Mouse (Mus musculus) ES-E14 (cell line): Measurements from ENCODE around the gene Gm9747.

ENCODE experiments used
- HCFC1 ChIP-seq: IDR thresholded peaks from 2 replicates; pipeline ENCODE4 v1.6.1; 2012; ENCODE audit warnings: low read length, inconsistent platforms, borderline replicate concordance; ENCODE audit not compliant: insufficient read depth
- ZC3H11A ChIP-seq: IDR thresholded peaks from 2 replicates; pipeline ENCODE4 v1.6.1; 2012; ENCODE audit warnings: low read depth, mild to moderate bottlenecking, inconsistent platforms, low read length, borderline replicate concordance
- ZNF384 ChIP-seq: IDR thresholded peaks from 2 replicates; pipeline ENCODE4 v1.6.1; 2012; ENCODE audit warnings: low read depth, low read length, inconsistent platforms

GRCm38 (mm10) chr1:82273529-82273928, 40.6 kb downstream of the Gm9747 start:
- TF ChIP-seq ZC3H11A (no peak), HCFC1 (no peak), ZNF384 (no peak)
